Mouse (Mus musculus) kidney, adult 2 months (tissue): ENCODE measurements around the gene Sorbs1.

Source experiments
- CTCF ChIP-seq: fragments of 200-500 bp; conservative IDR thresholded peaks from 2 replicates; pipeline ENCODE4 v1.5.1; 2011; ENCODE audit warnings: low read depth, mild to moderate bottlenecking, control low read depth, low read length, moderate library complexity, mixed read lengths; ENCODE audit not compliant: insufficient read depth, insufficient read length
- POLR2A ChIP-seq: fragments of 200-500 bp; IDR thresholded peaks from one replicate; pipeline ENCODE4 v1.6.1; 2011; ENCODE audit warnings: low read depth, low read length, control low read depth

DNA sequence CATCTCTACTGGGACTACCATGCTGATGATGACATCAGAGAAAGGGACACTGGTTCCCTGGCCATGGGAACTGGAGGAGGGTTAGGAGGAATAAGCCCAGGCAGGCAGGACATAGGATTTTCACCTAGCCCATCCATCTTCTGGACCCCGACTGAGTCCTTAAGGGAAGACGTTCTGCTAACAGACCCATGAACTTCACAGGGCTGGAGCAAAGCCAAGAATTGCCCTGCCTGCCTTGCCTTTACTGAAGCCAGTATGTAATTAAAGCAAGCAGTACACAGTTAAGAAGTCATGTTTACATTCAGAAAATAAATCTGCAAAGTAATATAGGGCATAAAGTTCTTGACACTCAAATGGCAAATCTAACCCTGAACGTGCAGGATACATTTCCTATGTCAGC is 132.9 kb downstream of the Sorbs1 start:
- TF ChIP-seq CTCF (no peak), POLR2A (no peak)
